Mouse (Mus musculus): ENCODE data around the gene Bbof1.

DNA sequence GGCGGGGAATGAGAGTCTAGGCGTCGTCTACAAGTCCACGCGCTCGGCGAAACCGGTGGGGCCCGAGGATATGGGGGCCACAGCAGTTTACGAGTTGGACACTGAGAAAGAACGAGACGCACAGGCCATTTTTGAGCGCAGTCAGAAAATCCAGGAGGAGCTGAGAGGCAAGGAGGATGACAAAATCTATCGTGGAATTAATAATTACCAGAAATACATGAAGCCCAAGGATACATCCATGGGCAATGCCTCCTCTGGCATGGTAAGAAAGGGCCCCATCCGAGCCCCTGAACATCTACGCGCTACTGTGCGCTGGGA lies 8.7 kb downstream of the Bbof1 start:
- TF ChIP-seq TAL1 (IDR thresholded peaks at IDR 0.05; ENCODE audit: low read length) (no peak), GATA1 (IDR thresholded peaks at IDR 0.05; ENCODE audit: low read length) (no peak)
